Mouse (Mus musculus) spleen, adult 18-20 months (tissue): ENCODE measurements around the gene Tex33.
A peak's percentile ranks its signal among the peaks of the same experiment; 100 is the strongest.

ENCODE experiments used
- DNase-seq, 2 experiments: peaks; one replicate each; pipeline ENCODE4 v3.0.0; 2022; ENCODE audit warnings: mixed read lengths in 2 of 2

The Tex33 gene

DNA sequence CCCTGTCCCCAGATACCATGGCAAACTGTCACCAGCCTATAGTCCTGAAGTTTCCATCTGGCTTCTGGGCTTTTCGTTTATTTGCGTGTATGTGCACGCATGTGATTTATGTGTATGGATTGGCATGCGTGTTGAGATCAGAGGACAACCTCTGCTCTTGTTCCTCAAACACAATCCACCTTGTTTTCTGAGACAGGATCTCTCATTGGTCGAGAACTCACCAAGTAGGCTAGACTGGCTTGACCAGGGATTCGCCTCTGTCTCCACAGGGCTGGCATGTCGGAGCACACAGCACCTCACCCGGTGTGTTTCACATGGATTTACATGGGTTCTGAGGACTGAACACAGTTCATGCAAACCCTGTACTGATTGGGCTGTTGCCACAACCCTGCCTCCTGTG is 18.4 kb upstream of the Tex33 start:
- DNase-seq: no peak

DNA sequence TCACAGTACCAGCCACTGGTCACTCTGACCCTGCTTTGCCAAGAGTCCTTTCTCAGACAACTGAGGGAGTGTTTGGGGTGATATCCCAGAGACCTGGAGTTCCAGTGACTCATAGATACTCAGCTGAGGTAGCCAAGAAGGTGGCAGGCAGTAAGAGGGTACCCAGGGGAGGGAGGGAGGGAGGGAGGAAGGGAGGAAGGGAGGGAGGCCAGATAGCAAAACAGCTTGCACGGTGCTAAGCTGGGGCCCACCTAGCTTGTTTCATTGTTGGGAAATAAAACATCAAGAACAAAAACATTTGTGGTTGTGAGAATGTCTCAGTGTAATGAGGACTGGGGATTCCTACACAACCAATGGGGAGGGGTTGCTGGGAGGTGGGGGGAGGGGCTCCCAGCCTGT is 18.0 kb upstream of the Tex33 start:
- DNase-seq: no peak

DNA sequence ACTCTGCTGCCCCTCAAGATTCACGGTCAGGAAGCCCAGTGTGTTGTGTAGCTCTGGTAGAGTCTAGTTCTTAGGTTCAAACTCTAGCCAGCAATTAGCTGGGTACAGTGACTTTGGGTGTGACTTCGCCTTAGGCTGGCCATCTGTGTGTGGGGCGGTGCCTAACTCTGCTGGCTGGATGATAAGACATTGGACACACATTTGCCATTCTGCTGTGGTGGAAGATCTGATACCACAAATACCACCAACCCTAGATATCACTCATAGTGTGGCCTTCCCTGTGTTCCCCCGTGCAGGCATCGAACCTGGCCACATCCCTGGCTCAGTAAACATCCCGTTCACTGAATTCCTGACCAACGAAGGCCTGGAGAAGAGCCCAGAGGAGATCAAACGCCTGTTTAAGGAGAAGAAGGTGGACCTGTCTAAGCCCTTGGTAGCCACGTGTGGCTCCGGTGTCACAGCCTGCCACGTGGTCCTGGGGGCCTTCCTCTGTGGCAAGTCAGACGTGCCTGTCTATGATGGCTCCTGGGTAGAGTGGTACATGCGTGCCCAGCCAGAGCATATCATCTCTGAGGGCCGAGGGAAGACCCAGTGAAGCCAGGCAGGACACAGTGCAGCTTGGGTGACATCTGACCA is 17.5 kb upstream of the Tex33 start:
- no peak for DNase-seq

DNA sequence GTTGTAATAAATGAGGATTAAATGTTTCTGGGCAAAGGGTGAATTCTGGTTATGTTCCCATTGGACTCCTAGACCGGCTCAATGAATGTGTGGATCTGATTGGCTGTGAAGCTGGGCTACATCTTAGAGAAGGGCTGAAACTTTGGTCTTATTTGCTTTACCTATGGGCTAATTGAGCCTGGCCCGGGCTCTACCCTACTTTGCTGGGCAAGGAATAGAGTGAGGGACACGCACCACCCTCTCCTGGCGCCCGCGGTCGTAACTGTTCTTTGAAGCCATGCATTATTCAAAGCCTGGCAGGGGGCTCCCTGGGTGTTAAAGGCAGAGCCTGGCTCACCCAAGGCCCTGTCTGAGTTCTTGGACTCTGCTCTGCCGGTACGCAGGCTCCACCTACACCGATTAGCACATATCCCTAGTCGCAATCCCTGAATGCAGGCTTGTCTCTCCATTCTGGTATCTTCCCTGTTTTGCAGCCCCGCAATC is 13.9 kb upstream of the Tex33 start:
- no peak for DNase-seq

DNA sequence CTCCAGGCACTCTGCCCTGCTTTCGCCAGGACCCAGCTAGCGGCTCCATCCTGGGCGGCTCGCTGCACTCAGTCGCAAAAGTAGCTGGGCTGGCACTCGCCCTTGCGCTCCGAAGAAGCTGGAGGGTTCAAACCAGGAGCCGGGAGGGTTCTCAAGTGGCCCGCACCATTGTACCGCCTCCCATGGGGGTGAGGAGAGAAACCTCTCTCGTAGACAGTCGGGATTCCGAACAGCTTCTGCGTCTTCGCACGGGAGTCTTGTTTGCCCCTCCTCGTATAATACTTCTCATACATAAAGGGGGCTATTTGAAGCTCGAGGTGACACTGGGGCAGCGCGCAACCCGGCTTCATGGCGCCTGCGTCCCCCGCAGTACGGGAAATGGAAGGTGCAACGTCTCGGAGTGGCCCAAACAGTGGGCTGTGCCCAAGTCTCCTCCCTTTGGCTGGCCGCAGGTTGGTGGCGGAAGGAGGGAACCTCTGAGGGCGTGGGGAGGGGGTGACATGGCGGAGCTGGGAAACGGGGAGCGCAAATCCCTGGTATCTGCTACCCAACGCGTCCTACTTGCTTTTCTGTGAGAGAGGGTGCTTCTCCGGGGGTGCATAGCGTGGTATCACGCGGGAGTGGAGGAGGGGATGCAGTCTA is 10.7 kb upstream of the Tex33 start, which contains the start of gene Mpst:
Gene Mpst (plus strand): TSS at position 124 of the 642 bp plus-strand sequence.
- peak; percentile 79 to 85 for DNase-seq

DNA sequence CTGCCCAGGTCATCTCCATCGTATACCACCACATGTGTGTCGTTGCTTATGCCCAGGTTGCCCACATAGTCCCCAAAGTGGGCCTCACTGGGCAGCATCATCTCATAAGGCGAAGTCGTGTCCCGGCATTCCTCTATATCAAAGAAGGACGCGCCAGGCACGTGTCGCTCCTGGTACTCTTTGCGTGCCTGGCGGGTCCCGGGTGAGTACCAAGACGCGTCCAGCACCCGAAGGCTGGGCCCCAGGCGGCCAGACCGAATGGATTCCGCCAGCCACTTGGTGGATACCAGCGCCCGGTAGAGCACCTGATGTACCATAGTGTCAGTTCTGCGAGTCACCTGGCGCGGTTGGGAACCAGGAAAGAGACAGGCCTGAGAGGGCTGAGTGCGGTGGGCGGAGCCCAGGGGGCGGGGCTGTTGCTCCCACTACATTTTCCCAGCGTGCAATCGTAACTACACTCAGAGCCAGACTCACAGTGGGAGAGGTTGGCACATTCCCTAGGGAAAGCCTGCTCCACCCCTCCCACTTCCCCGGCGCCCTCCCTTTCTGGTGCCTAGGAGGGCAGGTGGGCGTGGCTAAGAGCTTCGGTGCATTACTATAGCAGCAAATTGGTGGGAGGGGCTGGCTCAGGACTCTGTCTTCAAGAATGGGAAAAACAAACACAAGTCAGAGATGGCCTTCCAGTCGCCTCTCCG is 10.0 kb upstream of the Tex33 start, which contains the start of gene Tst:
Gene Tst (minus strand): TSS at position 391 of the 695 bp plus-strand sequence.
- DNase-seq: peak; percentile 63 to 75

DNA sequence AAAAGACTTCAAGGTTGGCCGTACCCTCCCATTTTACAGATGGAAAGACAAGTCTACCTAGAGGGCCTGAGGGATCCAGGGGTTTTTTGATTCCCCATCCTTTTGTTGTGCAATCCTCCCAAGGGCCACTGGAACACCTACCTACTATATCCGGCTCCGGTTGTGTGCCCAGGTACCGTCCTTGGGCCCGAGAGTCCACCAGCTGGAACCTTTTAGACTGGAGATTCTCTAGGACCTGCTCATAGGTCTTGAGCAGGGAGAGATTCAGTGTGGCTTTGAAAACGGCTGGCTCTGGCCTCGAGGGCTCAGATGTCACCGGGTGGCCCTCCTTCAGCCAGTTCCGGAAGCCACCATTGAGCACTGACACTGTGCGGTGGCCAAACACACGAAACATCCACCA is 9.4 kb upstream of the Tex33 start:
- DNase-seq: no peak

DNA sequence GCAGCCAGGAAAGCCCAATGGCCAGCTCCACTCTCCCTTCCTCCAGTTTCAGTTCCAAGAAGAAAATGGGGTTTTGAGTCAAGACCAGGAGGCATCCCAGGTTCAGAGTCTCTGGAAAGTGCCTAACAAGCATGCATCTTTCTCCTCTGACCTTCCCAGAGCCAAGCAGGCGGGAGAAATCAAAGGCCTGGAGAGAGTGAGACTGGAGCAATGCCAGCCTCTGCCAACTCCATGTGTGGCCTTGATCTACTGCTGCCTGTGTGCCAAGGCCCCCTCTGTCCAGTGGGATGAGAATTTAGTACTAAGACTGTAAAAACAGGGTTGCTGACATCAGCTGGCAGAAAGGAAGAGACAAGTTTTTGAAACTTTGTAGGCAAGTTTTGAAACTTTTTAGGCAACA is 8.2 kb upstream of the Tex33 start:
- no peak for DNase-seq

DNA sequence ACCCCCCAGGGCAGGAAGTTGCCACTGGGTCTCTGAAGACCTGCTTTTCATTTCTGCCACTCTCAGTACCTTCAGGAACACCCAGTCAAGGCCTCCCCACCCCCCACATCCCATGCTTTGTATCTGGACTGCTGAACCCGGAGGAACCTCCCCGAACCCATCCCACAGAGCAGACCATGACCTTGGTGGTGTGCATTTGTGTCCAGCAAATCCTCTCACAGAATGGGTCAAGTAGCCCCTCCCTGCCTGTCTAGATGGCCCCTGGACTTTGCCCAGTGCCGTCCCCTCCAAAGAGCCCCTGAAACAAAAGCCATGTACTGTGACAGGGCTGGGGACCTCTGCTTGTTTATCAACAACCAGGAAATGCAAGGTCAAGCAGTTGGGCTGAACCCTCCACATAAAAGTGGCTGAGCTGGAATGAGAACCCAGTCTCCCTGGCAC is 7.6 kb upstream of the Tex33 start:
- no peak for DNase-seq

DNA sequence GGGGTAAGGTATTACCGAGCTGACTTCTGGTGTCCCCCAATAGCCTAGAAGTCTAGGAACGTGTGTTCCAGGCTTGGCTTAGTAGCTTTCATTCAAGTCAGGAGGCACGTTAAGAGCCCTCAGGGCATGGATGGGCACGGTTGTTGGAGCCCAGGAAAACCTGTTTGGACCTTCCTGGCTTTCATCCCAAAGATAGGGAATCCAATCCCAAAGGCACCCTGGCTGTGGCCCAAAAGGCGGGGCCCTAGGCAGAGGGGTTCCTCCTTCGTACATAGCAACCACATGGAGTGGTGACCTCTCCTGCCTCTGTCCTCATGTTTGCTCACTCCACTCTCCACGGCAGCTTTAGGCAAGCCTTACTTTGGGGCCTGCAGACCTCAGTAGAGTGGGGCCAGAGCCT is 6.7 kb upstream of the Tex33 start:
- DNase-seq: no peak

DNA sequence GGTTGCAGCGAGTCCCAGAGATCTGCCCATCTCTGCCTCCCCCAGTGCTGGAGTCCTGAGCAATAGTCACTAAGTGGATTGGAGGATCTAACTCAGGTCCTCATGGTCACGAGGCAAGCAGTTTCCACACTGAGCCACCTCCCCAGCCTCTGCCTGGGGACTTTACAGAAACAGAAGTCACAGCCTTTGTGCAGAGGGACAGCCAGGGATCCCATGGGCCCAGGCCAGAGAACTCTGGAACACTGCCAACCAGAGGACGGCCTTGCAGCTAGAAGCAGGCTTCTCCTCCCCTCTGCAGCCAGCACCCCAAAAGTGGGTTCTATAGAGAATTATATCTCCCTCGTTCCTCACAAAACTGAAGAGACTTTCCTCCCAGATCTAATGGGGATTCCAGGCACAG is 6.2 kb upstream of the Tex33 start:
- DNase-seq: no peak

DNA sequence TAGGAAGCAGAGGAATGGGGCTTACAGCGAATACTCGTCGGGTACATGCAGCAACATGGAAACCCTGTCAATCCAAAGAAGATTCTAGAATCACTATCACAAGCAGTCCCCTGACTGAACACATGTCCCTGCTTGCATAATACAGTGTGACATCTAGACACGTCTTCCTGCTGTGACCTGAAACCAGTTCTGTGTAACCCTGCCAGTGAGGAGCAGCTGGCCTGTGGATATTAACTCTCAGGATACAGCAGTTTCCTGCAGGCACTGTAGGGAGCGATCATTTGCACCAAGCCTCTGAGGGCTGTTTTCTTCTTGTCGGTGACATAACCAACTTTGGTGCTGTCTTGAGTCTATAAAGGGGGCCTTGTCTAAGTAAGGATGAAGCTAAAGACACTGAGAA is 5.6 kb upstream of the Tex33 start:
- no peak for DNase-seq

DNA sequence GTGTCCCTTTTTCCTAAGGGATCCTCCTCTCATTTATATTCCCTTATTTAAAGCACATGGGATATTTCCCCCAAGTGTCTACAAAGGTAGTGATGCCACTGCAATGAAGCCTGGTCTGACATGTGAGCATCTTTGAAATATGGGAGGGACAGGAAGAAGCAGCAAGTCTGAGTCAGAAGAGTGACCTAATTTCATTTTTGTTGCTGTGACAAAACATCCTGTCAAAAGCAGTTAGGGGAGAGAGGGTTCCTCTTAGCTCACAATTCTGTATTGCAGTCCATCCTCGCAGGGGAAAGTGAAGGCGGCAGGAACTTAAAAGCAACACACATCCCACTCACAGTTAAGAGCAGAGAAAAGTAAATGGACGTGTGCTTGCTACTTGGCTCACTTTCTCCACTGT is 4.9 kb downstream of the Tex33 start:
- no peak for DNase-seq

DNA sequence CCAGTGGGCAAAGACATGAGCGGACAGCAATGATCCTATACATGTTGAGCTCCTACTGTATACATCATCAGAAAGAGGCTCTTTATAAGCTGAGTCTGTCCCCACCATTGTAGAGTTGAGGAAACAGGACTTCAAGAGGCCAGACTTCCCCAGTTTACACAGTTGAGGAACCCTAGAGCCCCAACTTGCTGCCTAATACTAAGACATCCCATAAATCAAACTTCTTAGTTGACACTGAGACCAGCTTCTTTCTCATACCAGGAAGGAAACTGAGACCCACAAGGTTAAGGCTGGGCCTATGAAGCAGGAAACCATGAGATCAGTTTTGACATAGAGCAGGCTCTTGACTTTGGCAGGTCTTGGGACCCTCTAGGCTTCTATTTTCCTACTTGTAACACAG is 10.1 kb downstream of the Tex33 start:
- no peak for DNase-seq

DNA sequence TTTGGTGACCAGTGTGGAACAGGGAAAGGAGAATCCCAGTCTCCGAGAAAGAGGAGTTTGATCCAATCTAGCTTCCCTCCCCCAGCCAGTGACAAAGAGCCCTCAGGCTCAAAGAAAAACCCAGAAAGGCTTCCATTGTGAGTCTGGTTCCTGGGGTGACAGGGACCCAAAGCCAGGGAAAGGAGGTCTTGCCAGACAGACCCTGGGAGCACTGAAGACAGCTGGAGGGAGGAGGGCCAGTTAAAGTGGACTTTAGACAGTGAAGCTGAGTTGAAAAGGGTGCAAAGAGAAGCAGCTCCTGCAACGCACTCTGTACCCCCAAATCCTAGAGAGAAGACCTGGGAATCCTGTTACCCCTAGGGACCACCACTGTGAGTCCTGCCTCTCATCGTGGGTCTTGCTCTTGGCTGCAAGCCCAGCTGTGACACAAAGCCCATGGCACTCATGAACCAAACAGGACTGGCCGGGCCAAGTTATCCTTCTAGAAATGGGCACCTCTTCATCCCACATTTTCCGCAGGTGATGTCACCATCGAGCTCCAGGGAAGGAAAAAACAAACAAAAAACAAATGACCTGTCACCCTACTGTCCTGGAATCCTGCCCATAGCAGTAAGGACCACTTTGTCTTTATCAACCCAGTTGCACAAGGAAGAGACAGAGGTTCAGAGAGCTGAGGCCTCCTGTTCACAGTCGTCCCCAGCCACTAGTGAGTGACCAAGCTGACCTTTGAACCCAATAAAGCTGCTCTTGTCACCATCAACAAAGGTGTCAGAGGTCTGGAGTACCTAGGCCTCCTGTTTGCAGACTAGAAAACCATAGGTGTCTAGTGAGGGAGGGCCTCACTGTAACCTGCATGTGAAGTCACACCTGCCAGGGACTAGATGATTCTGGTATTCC is 11.2 kb downstream of the Tex33 start:
- no peak for DNase-seq

DNA sequence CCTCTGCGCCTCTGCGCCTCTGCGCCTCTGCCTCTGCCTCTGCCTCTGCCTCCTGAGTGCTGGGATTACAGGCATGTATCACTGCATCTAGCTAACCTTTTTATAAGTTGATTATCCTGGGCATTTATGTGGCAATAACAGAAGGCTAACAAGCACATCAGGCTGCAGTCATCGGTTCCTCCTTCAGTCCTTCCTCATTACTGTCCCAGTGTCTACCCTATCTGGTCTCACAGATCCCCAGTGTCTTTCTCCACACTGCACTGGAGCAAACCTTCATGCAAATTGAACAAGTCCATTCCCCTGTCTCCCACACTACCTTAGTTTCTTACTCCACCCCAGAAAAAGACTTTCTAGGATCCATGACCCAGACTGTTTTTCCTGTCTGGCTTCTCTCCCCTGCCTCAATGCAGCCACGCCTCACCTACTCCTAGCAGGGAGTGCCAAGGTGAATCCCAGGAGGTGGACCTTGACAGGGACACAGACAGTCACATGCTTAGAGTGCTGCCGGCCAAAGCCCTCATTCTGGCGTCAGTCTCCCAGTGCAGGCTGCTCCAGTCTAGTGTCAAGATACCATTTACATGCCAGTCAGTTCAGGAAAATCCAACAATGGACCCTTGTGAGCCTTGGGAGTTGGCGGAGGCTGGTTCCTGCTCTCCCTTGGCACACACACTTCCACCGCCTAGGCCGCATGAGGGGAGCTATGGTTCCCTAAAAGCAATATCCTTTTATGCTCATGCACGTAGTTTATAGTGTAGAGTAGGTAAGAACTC is 12.1 kb downstream of the Tex33 start:
- DNase-seq: no peak

DNA sequence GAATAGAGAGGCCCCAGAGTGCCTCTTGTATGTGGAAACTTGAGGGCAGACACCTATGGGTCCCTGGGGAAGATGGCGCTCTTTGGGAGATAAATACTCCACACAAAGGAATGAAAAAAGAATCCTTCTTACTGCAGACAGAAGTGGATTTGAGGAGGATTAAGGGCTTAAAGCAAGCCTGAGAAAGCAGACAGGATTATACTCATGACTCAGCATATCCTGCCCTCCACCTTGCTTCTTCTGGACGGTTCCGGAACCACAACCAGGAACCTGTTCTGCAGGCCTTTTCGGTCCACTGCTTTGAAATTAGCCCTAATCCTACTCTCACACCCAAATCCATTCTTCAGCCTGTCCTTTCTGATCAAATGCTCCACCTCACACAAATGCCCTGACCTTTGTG is 13.6 kb downstream of the Tex33 start:
- DNase-seq: no peak

DNA sequence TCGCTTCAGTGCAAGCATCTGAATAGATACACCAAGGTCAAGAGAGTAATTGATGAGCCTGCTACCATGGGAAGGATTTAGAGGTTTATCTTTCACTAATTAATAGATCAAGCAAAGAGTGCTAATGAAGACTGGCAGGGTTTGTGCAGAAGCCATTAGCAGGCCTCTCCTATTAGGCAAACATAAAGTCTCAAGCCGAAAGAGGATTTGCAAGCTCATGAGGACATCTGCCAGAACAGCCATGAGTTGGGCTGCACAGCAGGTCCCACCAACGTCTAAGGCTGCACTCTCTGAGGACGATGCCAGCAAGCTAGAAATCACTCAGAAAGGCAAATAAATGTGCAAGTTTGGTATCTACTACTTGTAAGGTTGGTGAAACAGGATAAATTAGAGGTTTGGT is 15.0 kb downstream of the Tex33 start:
- DNase-seq: no peak

DNA sequence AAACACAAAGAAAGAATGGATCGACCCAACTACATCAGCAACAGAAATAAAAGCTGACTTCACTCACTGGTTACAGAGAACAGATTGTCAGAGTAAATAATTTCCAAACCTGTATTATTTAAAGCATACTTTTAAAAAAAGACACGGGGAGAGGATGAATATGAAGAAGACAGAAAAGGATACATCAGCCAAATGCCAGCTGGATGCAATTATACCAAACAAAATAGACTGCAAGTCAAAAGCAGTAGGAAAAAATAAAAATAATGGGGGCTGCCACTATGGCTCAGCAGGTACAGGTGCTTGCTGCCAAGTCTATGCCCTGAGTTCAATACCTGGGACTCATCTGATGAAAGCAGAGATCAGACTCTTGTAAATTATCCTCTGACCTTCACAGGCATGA is 15.5 kb downstream of the Tex33 start:
- no peak for DNase-seq

DNA sequence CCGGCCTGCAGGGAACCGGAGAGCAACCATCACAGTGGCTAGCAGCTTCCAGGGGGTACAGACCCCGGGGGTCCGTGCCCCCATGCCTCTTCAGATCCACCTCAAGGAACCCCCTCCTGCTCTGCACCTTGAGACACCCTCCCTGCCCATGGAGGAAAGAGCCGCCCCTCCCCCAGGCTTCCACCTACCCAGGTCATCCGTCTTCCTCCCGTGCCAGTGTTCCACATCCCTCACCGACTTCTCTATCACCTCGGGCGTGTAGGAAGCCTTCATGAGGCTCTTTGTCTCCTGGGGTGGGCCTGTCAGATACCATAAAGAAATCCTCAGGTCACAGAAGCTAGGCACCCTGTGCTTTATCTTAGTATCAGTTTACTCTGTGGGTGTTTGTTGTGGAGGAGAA is 17.2 kb downstream of the Tex33 start:
- DNase-seq: no peak

DNA sequence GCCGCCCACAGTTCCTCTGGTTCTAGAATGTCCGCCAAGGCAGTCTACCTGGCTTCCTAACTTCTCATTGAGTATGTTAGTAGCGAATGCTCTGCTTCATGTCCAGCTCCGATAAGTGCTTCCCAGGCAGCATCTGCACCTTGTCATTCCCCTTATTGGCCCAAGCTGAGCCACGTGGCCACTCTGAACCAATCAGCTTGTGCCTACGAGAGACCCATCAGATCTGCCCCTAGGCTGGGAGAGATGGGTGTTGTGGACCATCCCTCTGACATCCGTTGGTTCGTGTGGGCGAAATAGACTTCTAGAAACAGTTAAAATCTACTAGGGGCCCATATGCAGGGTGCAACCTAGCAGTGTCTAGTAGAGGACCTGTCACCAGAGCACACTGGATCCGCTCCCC is 17.9 kb downstream of the Tex33 start:
- no peak for DNase-seq

DNA sequence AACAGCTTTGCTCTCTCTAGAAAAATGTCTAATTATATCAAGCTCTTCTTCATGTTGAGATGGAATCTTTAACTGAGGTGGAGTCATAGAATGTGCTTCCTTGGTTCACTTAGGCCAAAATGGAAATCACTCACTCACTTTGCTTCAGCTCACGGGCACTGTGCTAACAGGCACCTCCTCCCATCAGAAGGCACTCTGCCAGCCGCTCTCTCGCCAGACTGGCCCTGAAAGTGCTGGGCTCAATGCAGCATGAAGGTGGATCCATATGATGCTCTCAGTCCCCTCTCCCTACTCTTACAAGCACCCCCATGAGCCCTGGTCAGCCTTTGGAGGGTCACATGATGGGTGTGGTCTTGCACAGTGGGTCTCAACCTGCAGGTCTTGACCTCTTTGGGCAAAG is 21.5 kb downstream of the Tex33 start:
- DNase-seq: no peak
